Comparison of ENCODE assay signal across 7 mouse cellular contexts in the genomic region with DNA sequence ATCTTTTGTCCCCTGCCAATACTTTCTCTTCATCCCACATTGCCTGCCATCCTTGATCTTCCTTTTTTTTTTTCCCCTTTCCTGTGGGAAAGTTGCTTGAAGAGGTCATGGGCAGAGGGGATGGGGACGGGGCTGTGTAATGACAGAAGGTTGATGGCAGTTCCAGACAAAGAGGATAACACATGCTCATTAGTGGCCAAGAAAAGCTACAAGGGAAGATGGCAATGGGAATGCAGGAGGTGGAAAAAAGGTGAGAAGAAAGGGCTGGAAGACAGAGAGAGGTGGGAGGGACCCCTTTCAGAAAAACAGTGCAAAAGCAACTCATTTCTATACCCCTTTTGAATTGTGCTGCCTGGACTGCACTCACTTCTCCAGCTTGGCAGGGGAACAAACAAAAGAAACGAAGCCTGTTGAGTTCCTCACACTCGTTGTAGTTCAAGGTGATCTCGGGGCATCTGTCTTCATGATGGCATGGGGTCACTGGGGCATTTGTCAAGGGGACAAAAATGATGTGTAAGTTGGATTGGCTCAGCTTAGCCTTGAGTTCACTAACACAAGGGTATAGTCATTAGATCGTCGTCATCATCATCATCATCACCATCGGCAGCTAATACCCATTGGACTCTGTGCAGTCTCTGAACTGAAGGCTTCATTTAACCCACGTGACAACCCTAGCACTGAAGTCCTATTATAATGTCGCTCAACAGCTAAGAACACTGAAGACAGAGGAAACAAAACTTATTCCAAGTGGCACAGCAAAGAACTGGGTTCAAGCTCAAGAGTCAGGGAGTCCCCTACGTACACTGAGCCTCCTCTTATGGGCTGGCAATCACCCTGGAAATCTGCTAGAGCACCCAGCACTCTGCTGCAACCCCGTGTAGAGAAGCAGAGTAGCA. TPM values are rescaled to one million over a fixed set of nuclear protein-coding genes. Genes with fewer than 3 reads are reported as not detected.
DNase-seq lines count a peak whose midpoint lies in the region; ATAC-seq and TF ChIP-seq lines count a peak whose summit lies in the region.

No protein-coding gene starts in this region.

- ATAC-seq in hindbrain, embryonic 14.5 days (ENCODE audit: low FRiP score), result peak; percentile 22
- peak; percentile 46 for ATAC-seq in midbrain, embryonic 13.5 days

- intact Hi-C loops in gastrocnemius, postnatal 36 days (cut with DNase I), result no loop called here

- WGBS in hindbrain, embryonic 14.5 days, result 18% methylated on average over 11 of the region's 11 CpGs
- 13% methylated on average over 11 of the region's 11 CpGs for WGBS in midbrain, embryonic 13.5 days

- no peak for TF ChIP-seq CTCF in testis, adult 2 months (IDR thresholded peaks at IDR 0.05; ENCODE audit: control insufficient read depth, insufficient read depth, insufficient replicate concordance, low read depth, low read length)

- no peak for TF ChIP-seq POLR2A in testis, adult 2 months (IDR thresholded peaks at IDR 0.05; ENCODE audit: control insufficient read depth, low read depth, low read length)

- H3K4me3 ChIP-seq in testis, adult 2 months (ENCODE audit: control insufficient read depth, low read depth, low read length), result no peak overlapping the region
- no peak overlapping the region for H3K4me3 ChIP-seq in hindbrain, embryonic 14.5 days (replicated peaks; ENCODE audit: low read length)
- no peak overlapping the region for H3K4me3 ChIP-seq in midbrain, embryonic 13.5 days (replicated peaks)

- H3K4me2 ChIP-seq in hindbrain, embryonic 14.5 days (replicated peaks), result peak overlapping the region; percentile 11; the same call in 1 of the 2 replicates
- H3K4me2 ChIP-seq in midbrain, embryonic 13.5 days (replicated peaks), result peak overlapping the region; percentile 22

- no peak for DNase-seq in testis, postnatal 14 days (ENCODE audit: low spot score)
- DNase-seq in hindbrain, embryonic 14.5 days (ENCODE audit: low spot score), result no peak
- no peak for DNase-seq in gastrocnemius, postnatal 36 days
- DNase-seq in layer of hippocampus, adult 18-20 months (ENCODE audit: low spot score in 2 of 2), result no peak
- no peak for DNase-seq in thymus, postnatal 14 days

- H3K9ac ChIP-seq in hindbrain, embryonic 14.5 days, result no peak overlapping the region
- H3K9ac ChIP-seq in midbrain, embryonic 13.5 days (replicated peaks), result peak overlapping the region; percentile 7; the same call in 1 of the 2 replicates

- no peaks in the 10 kb centered on the region for H3K27me3 ChIP-seq in testis, adult 2 months (ENCODE audit: control insufficient read depth, insufficient read depth, low read length)
- no peaks in the 10 kb centered on the region for H3K27me3 ChIP-seq in hindbrain, embryonic 14.5 days (ENCODE audit: control insufficient read depth, insufficient read depth, low read length)
- H3K27me3 ChIP-seq in midbrain, embryonic 13.5 days, result no peaks in the 10 kb centered on the region

- H3K27ac ChIP-seq in testis, adult 2 months (ENCODE audit: control insufficient read depth, insufficient read depth, low read depth, low read length), result peak overlapping the region; percentile 70
- peak overlapping the region; percentile 75 for H3K27ac ChIP-seq in hindbrain, embryonic 14.5 days
- peak overlapping the region; percentile 85 for H3K27ac ChIP-seq in midbrain, embryonic 13.5 days

- H3K36me3 ChIP-seq in testis, adult 2 months (ENCODE audit: control insufficient read depth, insufficient read depth, low read length), result no peaks in the 10 kb centered on the region
- H3K36me3 ChIP-seq in hindbrain, embryonic 14.5 days (replicated peaks; ENCODE audit: control insufficient read depth, insufficient read depth), result peaks cover 42% of the 10 kb centered on the region
- peaks cover 48% of the 10 kb centered on the region for H3K36me3 ChIP-seq in midbrain, embryonic 13.5 days

- H3K4me1 ChIP-seq in testis, adult 2 months (ENCODE audit: control insufficient read depth, insufficient read depth, low read length), result peaks cover 31% of the 10 kb centered on the region
- H3K4me1 ChIP-seq in hindbrain, embryonic 14.5 days (replicated peaks; ENCODE audit: control insufficient read depth, insufficient read depth, low read length), result peaks cover 49% of the 10 kb centered on the region
- H3K4me1 ChIP-seq in midbrain, embryonic 13.5 days (replicated peaks), result peaks cover 78% of the 10 kb centered on the region

- H3K9me3 ChIP-seq in hindbrain, embryonic 14.5 days (ENCODE audit: control insufficient read depth, low read length), result no peaks in the 10 kb centered on the region
- no peaks in the 10 kb centered on the region for H3K9me3 ChIP-seq in midbrain, embryonic 13.5 days

RNA-seq across cellular contexts. Expression of a gene that starts 11.3 kb away (rescaled TPM):
- polyA plus RNA-seq in testis, adult 2 months (2012; rRNA removed), result 5.7 and 6.0 TPM in 2 replicates
- polyA plus RNA-seq in hindbrain, embryonic 14.5 days (2014; fragmentation: Nextera tagmentation; extraction: Ambion mirVana), result 44.1 and 50.6 TPM in 2 replicates
- polyA plus RNA-seq in midbrain, embryonic 13.5 days (2015; fragmentation: Nextera tagmentation; extraction: Ambion mirVana), result 36.6 and 40.7 TPM in 2 replicates
- total RNA-seq in gastrocnemius, postnatal 36 days (2021), result 1 to 10 TPM; 5.2 to 5.3 TPM
- 10 to 100 TPM; 34.6 to 35.6 TPM for total RNA-seq in layer of hippocampus, adult 18-20 months (2021)

RNA-seq across cellular contexts. Expression of a gene that starts 29.3 kb away (rescaled TPM):
- 2.8 and 3.3 TPM in 2 replicates for polyA plus RNA-seq in testis, adult 2 months (2012; rRNA removed)
- polyA plus RNA-seq in hindbrain, embryonic 14.5 days (2014; fragmentation: Nextera tagmentation; extraction: Ambion mirVana), result 0.91 and 1.3 TPM in 2 replicates
- polyA plus RNA-seq in midbrain, embryonic 13.5 days (2015; fragmentation: Nextera tagmentation; extraction: Ambion mirVana), result 0.54 and 0.57 TPM in 2 replicates
- total RNA-seq in gastrocnemius, postnatal 36 days (2021), result 1 to 10 TPM; 1.1 to 2.7 TPM
- total RNA-seq in layer of hippocampus, adult 18-20 months (2021), result 1 to 10 TPM; 7.8 to 9.4 TPM

RNA-seq across cellular contexts. Expression of a gene that starts 55.6 kb away (rescaled TPM):
- 0.07 and 0.11 TPM in 2 replicates for polyA plus RNA-seq in testis, adult 2 months (2012; rRNA removed)
- 7.1 and 7.5 TPM in 2 replicates for polyA plus RNA-seq in hindbrain, embryonic 14.5 days (2014; fragmentation: Nextera tagmentation; extraction: Ambion mirVana)
- 9.5 TPM in 2 replicates for polyA plus RNA-seq in midbrain, embryonic 13.5 days (2015; fragmentation: Nextera tagmentation; extraction: Ambion mirVana)
- 1 to 10 TPM; 1.9 to 2.1 TPM for total RNA-seq in gastrocnemius, postnatal 36 days (2021)
- total RNA-seq in layer of hippocampus, adult 18-20 months (2021), result 1 to 10 TPM in 1 of 2 experiments, under 1 TPM in 1; 0.91 to 1.7 TPM
